Comparison of ENCODE assay signal across 8 mouse cellular contexts in genomic region chr4:83526270-83526987, GRCm38 (mm10). TPM values are rescaled to one million over a fixed set of nuclear protein-coding genes. Genes with fewer than 3 reads are reported as not detected.
DNase-seq lines count a peak whose midpoint lies in the region; ATAC-seq and TF ChIP-seq lines count a peak whose summit lies in the region.

No protein-coding gene starts in this region.

- WGBS in forebrain, embryonic 16.5 days = 3% methylated on average over 13 of the region's 13 CpGs
- WGBS in kidney, embryonic 14.5 days = 3% methylated on average over 13 of the region's 13 CpGs

- H3K9me3 ChIP-seq in forebrain, embryonic 16.5 days (ENCODE audit: control insufficient read depth, low read length) = no peaks in the 10 kb centered on the region
- no peaks in the 10 kb centered on the region; the same call in 1 of the 2 replicates for H3K9me3 ChIP-seq in kidney, embryonic 14.5 days (ENCODE audit: control insufficient read depth, low read length)

- no peak for TF ChIP-seq CTCF in layer of hippocampus, adult 2 months (conservative IDR thresholded peaks at IDR 0.05)

- H3K4me3 ChIP-seq in layer of hippocampus, adult 2 months = peak overlapping the region; percentile 62
- H3K4me3 ChIP-seq in forebrain, embryonic 16.5 days (replicated peaks; ENCODE audit: low read length) = peak overlapping the region; percentile 88
- H3K4me3 ChIP-seq in kidney, embryonic 14.5 days (ENCODE audit: low read length) = peak overlapping the region; percentile 65

- H3K27me3 ChIP-seq in forebrain, embryonic 16.5 days (replicated peaks; ENCODE audit: control insufficient read depth, insufficient read depth, low read length) = no peaks in the 10 kb centered on the region
- no peaks in the 10 kb centered on the region for H3K27me3 ChIP-seq in kidney, embryonic 14.5 days (ENCODE audit: control insufficient read depth, insufficient read depth, low read length)

- H3K27ac ChIP-seq in layer of hippocampus, adult 2 months = no peak overlapping the region
- H3K27ac ChIP-seq in forebrain, embryonic 16.5 days (ENCODE audit: low read length) = no peak overlapping the region
- peak overlapping the region; percentile 55; the same call in 1 of the 2 replicates for H3K27ac ChIP-seq in kidney, embryonic 14.5 days (ENCODE audit: low read depth, low read length)

- peaks cover 22% of the 10 kb centered on the region for H3K4me1 ChIP-seq in forebrain, embryonic 16.5 days (replicated peaks; ENCODE audit: control insufficient read depth, insufficient read depth, low read length)
- no peaks in the 10 kb centered on the region for H3K4me1 ChIP-seq in kidney, embryonic 14.5 days (ENCODE audit: control insufficient read depth, insufficient read depth, low read length)

- H3K9ac ChIP-seq in forebrain, embryonic 16.5 days (replicated peaks; ENCODE audit: low read depth, low read length) = peak overlapping the region; percentile 80
- H3K9ac ChIP-seq in kidney, embryonic 14.5 days (ENCODE audit: low read depth, low read length) = peak overlapping the region; percentile 34; the same call in 1 of the 2 replicates

- H3K36me3 ChIP-seq in forebrain, embryonic 16.5 days (ENCODE audit: control insufficient read depth, insufficient read depth) = no peaks in the 10 kb centered on the region
- H3K36me3 ChIP-seq in kidney, embryonic 14.5 days (ENCODE audit: control insufficient read depth, insufficient read depth, low read length) = no peaks in the 10 kb centered on the region

- no peak for DNase-seq in layer of hippocampus, adult 2 months (ENCODE audit: low spot score in 2 of 2)
- DNase-seq in layer of hippocampus, postnatal 14 days (ENCODE audit: low spot score in 2 of 2) = no peak
- peak; percentile 54 for DNase-seq in mesoderm, embryonic 11.5 days (ENCODE audit: low read depth, low spot score)
- no peak for DNase-seq in adrenal gland, postnatal 14 days
- DNase-seq in left cerebral cortex, postnatal 36 days (ENCODE audit: low spot score in 2 of 2) = no peak
- DNase-seq in ovary, postnatal 10 days (ENCODE audit: low spot score) = no peak

- H3K4me2 ChIP-seq in forebrain, embryonic 16.5 days (ENCODE audit: low read length) = peak overlapping the region; percentile 96
- H3K4me2 ChIP-seq in kidney, embryonic 14.5 days (replicated peaks; ENCODE audit: low read depth, low read length) = peak overlapping the region; percentile 84

- ATAC-seq in forebrain, embryonic 16.5 days = no peak
- ATAC-seq in kidney, embryonic 14.5 days (ENCODE audit: low FRiP score, low TSS enrichment) = no peak

- intact Hi-C loops in left cerebral cortex, postnatal 36 days (cut with DNase I) = loop anchor here (5.0 kb wide), 1 partner anchor 109 kb away; the partner anchor contains the start of gene Snapc3

RNA-seq across cellular contexts. Expression of gene Ccdc171, which starts 1.1 kb away (rescaled TPM):
- 1 to 10 TPM; 4.1 to 5.1 TPM for total RNA-seq in layer of hippocampus, adult 2 months (2021)
- total RNA-seq in layer of hippocampus, postnatal 14 days (2021) = 1 to 10 TPM; 3.2 to 3.3 TPM
- polyA plus RNA-seq in forebrain, embryonic 16.5 days (2015; fragmentation: Nextera tagmentation; extraction: Ambion mirVana) = 6.1 and 6.7 TPM in 2 replicates
- 2.9 and 3.9 TPM in 2 replicates for polyA plus RNA-seq in kidney, embryonic 14.5 days (2014; fragmentation: Nextera tagmentation; extraction: Ambion mirVana)
- total RNA-seq in adrenal gland, postnatal 14 days (2021) = 1.9 TPM in 2 replicates
- total RNA-seq in left cerebral cortex, postnatal 36 days (2021) = 1 to 10 TPM; 2.9 to 4.7 TPM

RNA-seq across cellular contexts. Expression of gene Psip1, which starts 40.2 kb away (rescaled TPM):
- total RNA-seq in layer of hippocampus, adult 2 months (2021) = 100 to 1,000 TPM; 215 to 218 TPM
- total RNA-seq in layer of hippocampus, postnatal 14 days (2021) = 100 to 1,000 TPM; 198 to 203 TPM
- polyA plus RNA-seq in forebrain, embryonic 16.5 days (2015; fragmentation: Nextera tagmentation; extraction: Ambion mirVana) = 281 and 310 TPM in 2 replicates
- 202 and 215 TPM in 2 replicates for polyA plus RNA-seq in kidney, embryonic 14.5 days (2014; fragmentation: Nextera tagmentation; extraction: Ambion mirVana)
- 61.0 and 61.9 TPM in 2 replicates for total RNA-seq in adrenal gland, postnatal 14 days (2021)
- 100 to 1,000 TPM; 180 to 201 TPM for total RNA-seq in left cerebral cortex, postnatal 36 days (2021)
